Mouse (Mus musculus) cerebellum, adult 2 months (tissue): ENCODE measurements around the gene Mmd. TPM values are rescaled to one million over a fixed set of nuclear protein-coding genes. Genes with fewer than 3 reads are reported as not detected.

ENCODE experiments used
- DNase-seq, 2 experiments: peaks; one replicate each; pipeline ENCODE4 v3.0.0; 2021
- H3K27ac ChIP-seq: fragments of 200-500 bp; 2 replicates; pipeline ENCODE4 v1.5.1; 2012; ENCODE audit warnings: low read length, control low read depth, inconsistent platforms; ENCODE audit not compliant: insufficient read depth
- H3K27me3 ChIP-seq: fragments of 200-500 bp; 2 replicates; pipeline ENCODE4 v1.6.1; 2012; ENCODE audit warnings: inconsistent platforms, mild to moderate bottlenecking, low read length, moderate library complexity; ENCODE audit not compliant: control insufficient read depth, insufficient read depth
- H3K4me1 ChIP-seq: fragments of 200-500 bp; 2 replicates; pipeline ENCODE4 v1.6.1; 2011; ENCODE audit warnings: low read length; ENCODE audit not compliant: control insufficient read depth, insufficient read depth
- H3K4me3 ChIP-seq: fragments of 200-500 bp; replicated peaks from 2 replicates; pipeline ENCODE3; 2011; ENCODE audit warnings: mild to moderate bottlenecking, low read depth, low read length, control low read depth; ENCODE audit not compliant: insufficient read depth
- CTCF ChIP-seq: fragments of 200-500 bp; IDR thresholded peaks from 2 replicates; pipeline ENCODE4 v1.5.1; 2011; ENCODE audit warnings: low read depth, mild to moderate bottlenecking, control low read depth, low read length, moderate library complexity, borderline replicate concordance; ENCODE audit not compliant: insufficient read depth
- POLR2A ChIP-seq: fragments of 200-500 bp; IDR thresholded peaks from 2 replicates; pipeline ENCODE4 v1.6.1; 2011; ENCODE audit warnings: low read length, control low read depth, borderline replicate concordance; ENCODE audit not compliant: insufficient read depth
- WGBS: fragments of 180-500 bp; shearing (Covaris S2); methylation state at CpG from one replicate; pipeline ENCODE4 v1.1.7; 2018; 5-methylcytosine and 5-hydroxymethylcytosine counted together
- polyA plus RNA-seq: library from polyadenylated mRNA; depleted of rRNA; stranded (reverse); fragments of >200 nt; gene quantifications from 2 replicates; pipeline ENCODE4 v1.2.3, GENCODE M21; 2012

The Mmd gene
- polyA plus RNA-seq, 1 experiment, result 27.3 TPM

- no peaks in the 10 kb centered on the region for H3K4me1 ChIP-seq
- WGBS, result 83% methylated on average over 9 of the region's 9 CpGs
- DNase-seq, result no peak
- H3K27me3 ChIP-seq, result no peaks in the 10 kb centered on the region; the same call in 1 of the 2 replicates
- no peak overlapping the region for H3K4me3 ChIP-seq
- TF ChIP-seq POLR2A (no peak), CTCF (no peak)
- no peak overlapping the region for H3K27ac ChIP-seq
Observed at GRCm38 (mm10) chr11:90228251-90228949, 20.9 kb upstream of the Mmd start.

GRCm38 (mm10) chr11:90229800-90230199, 19.5 kb upstream of the Mmd start:
- no peak overlapping the region for H3K4me3 ChIP-seq
- no peaks in the 10 kb centered on the region; the same call in 1 of the 2 replicates for H3K27me3 ChIP-seq
- no peak for DNase-seq
- no peaks in the 10 kb centered on the region for H3K4me1 ChIP-seq
- TF ChIP-seq CTCF (no peak), POLR2A (no peak)
- H3K27ac ChIP-seq, result no peak overlapping the region

GRCm38 (mm10) chr11:90230671-90231070, 18.6 kb upstream of the Mmd start:
- Histone ChIP-seq H3K27me3 (no peaks in the 10 kb centered on the region; the same call in 1 of the 2 replicates), H3K4me3 (no peak overlapping the region), H3K27ac (no peak overlapping the region), H3K4me1 (no peaks in the 10 kb centered on the region)
- TF ChIP-seq POLR2A, result no peak
- TF ChIP-seq CTCF, result no peak
- DNase-seq, result no peak
- WGBS, result 55% methylated on average over 2 of the region's 2 CpGs

GRCm38 (mm10) chr11:90231631-90232030, 17.6 kb upstream of the Mmd start:
- Histone ChIP-seq H3K27me3 (no peaks in the 10 kb centered on the region; the same call in 1 of the 2 replicates), H3K4me1 (no peaks in the 10 kb centered on the region), H3K4me3 (no peak overlapping the region), H3K27ac (no peak overlapping the region)
- DNase-seq, result no peak
- 74% methylated on average over 2 of the region's 2 CpGs for WGBS
- TF ChIP-seq CTCF, result no peak

- no peak for DNase-seq
Observed at GRCm38 (mm10) chr11:90232685-90233084, 16.6 kb upstream of the Mmd start.

GRCm38 (mm10) chr11:90235221-90235620, 14.0 kb upstream of the Mmd start:
- Histone ChIP-seq H3K27ac (no peak overlapping the region), H3K4me3 (no peak overlapping the region), H3K27me3 (no peaks in the 10 kb centered on the region; the same call in 1 of the 2 replicates), H3K4me1 (no peaks in the 10 kb centered on the region)
- TF ChIP-seq POLR2A (no peak), CTCF (no peak)
- DNase-seq, result no peak
- WGBS, result 89% methylated on average over 5 of the region's 5 CpGs

More at GRCm38 (mm10) chr11:90232685-90233084, 16.6 kb upstream of the Mmd start:
- TF ChIP-seq CTCF (no peak), POLR2A (no peak)
- no peaks in the 10 kb centered on the region for H3K4me1 ChIP-seq
- WGBS, result 23% methylated on average over 4 of the region's 4 CpGs
- H3K27me3 ChIP-seq, result no peaks in the 10 kb centered on the region; the same call in 1 of the 2 replicates
- no peak overlapping the region for H3K4me3 ChIP-seq
- H3K27ac ChIP-seq, result no peak overlapping the region

GRCm38 (mm10) chr11:90237616-90238015, 11.6 kb upstream of the Mmd start:
- H3K27me3 ChIP-seq, result no peaks in the 10 kb centered on the region
- H3K4me3 ChIP-seq, result no peak overlapping the region
- TF ChIP-seq CTCF, result no peak
- no peak for TF ChIP-seq POLR2A
- no peak for DNase-seq
- no peak overlapping the region for H3K27ac ChIP-seq
- no peaks in the 10 kb centered on the region for H3K4me1 ChIP-seq
- WGBS, result 40% methylated on average over 5 of the region's 5 CpGs

GRCm38 (mm10) chr11:90238657-90239056, 10.6 kb upstream of the Mmd start:
- Histone ChIP-seq H3K27me3 (no peaks in the 10 kb centered on the region), H3K4me3 (no peak overlapping the region), H3K27ac (no peak overlapping the region), H3K4me1 (no peaks in the 10 kb centered on the region)
- no peak for TF ChIP-seq POLR2A
- WGBS, result 29% methylated on average over 2 of the region's 2 CpGs
- DNase-seq, result no peak
